Mouse (Mus musculus) lung, embryonic 15.5 days (tissue): ENCODE results near the gene Ggct. TPM values are rescaled to one million over a fixed set of nuclear protein-coding genes. Genes with fewer than 3 reads are reported as not detected.

Source experiments
- ATAC-seq: fragments of 200-750 bp; cut with Nextera tagmentation; 2 replicates; pipeline ENCODE4 v1.8.0; 2017; ENCODE audit warnings: moderate number of reproducible peaks, borderline replicate concordance; ENCODE audit not compliant: low FRiP score, low TSS enrichment; ENCODE audit errors: extremely low read depth
- H3K27ac ChIP-seq: fragments of 300-500 bp; sonication (generic); 2 replicates; pipeline ENCODE4 v1.5.1; 2015; ENCODE audit warnings: moderate library complexity, mild to moderate bottlenecking, inconsistent platforms
- H3K27me3 ChIP-seq: fragments of 300-500 bp; sonication (generic); 2 replicates; pipeline ENCODE4 v1.6.1; 2015; ENCODE audit warnings: inconsistent platforms
- H3K36me3 ChIP-seq: fragments of 300-500 bp; sonication (generic); 2 replicates; pipeline ENCODE4 v1.6.1; 2015; ENCODE audit warnings: inconsistent platforms
- H3K4me1 ChIP-seq: fragments of 300-500 bp; sonication (generic); 2 replicates; pipeline ENCODE4 v1.6.1; 2015; ENCODE audit warnings: inconsistent platforms
- H3K4me2 ChIP-seq: fragments of 300-500 bp; sonication (generic); 2 replicates; pipeline ENCODE4 v1.6.1; 2015; ENCODE audit warnings: inconsistent platforms, mild to moderate bottlenecking, moderate library complexity
- H3K4me3 ChIP-seq: fragments of 300-500 bp; sonication (generic); 2 replicates; pipeline ENCODE4 v1.5.1; 2015; ENCODE audit warnings: mild to moderate bottlenecking, inconsistent platforms
- H3K9ac ChIP-seq: fragments of 300-500 bp; sonication (generic); 2 replicates; pipeline ENCODE4 v1.6.1; 2015; ENCODE audit warnings: inconsistent platforms
- H3K9me3 ChIP-seq: fragments of 300-500 bp; sonication (generic); 2 replicates; pipeline ENCODE4 v1.6.1; 2016; ENCODE audit warnings: inconsistent platforms
- WGBS: fragments of 180-500 bp; shearing (Covaris S2); methylation state at CpG from one replicate; pipeline ENCODE4 v1.1.7; 2015; 5-methylcytosine and 5-hydroxymethylcytosine counted together
- polyA plus RNA-seq: library from polyadenylated mRNA; unstranded; fragments of >200 nt; fragmentation: Nextera tagmentation; extraction: Ambion mirVana; gene quantifications from 2 replicates; pipeline ENCODE4 v1.2.1, GENCODE M21; 2015

Ggct gene
- 7.0 and 7.4 TPM in 2 replicates for polyA plus RNA-seq

GRCm38 (mm10) chr6:54992734-54993260 is at the start of gene Ggct:
Ggct (minus strand) TSS chr6:54992950.
- ATAC-seq: peak; percentile 100
- Histone ChIP-seq H3K4me1 (0 out of 2 replicates have a peak, but pooled peaks cover 3% of the 10 kb centered on the region), H3K9ac (peak within 1 kb of the TSS; percentile 38), H3K27ac (peak within 1 kb of the TSS; percentile 46; the same call in 1 of the 2 replicates), H3K27me3 (no peaks in the 10 kb centered on the region), H3K4me2 (peak within 1 kb of the TSS; percentile 88), H3K36me3 (no peaks in the 10 kb centered on the region), H3K9me3 (no peaks in the 10 kb centered on the region), H3K4me3 (peak within 1 kb of the TSS; percentile 49)
- under 1% methylated on average over 41 of the region's 41 CpGs for WGBS

GRCm38 (mm10) chr6:55040031-55040430 is 47.3 kb upstream of the Ggct start:
- no peak for ATAC-seq
- Histone ChIP-seq H3K36me3 (no peaks in the 10 kb centered on the region), H3K27ac (no peak overlapping the region), H3K9ac (no peak overlapping the region), H3K9me3 (no peaks in the 10 kb centered on the region), H3K27me3 (no peaks in the 10 kb centered on the region), H3K4me3 (no peak overlapping the region), H3K4me2 (no peak overlapping the region), H3K4me1 (peaks cover 13% of the 10 kb centered on the region)
- WGBS: 54% methylated on average over 1 of the region's 1 CpGs

GRCm38 (mm10) chr6:55039446-55039783 is 46.7 kb upstream of the Ggct start:
- 65% methylated on average over 6 of the region's 6 CpGs for WGBS

GRCm38 (mm10) chr6:55038671-55039445 is 46.1 kb upstream of the Ggct start:
- ATAC-seq: no peak
- 3% methylated on average over 12 of the region's 12 CpGs for WGBS
- Histone ChIP-seq H3K36me3 (no peaks in the 10 kb centered on the region), H3K4me1 (peaks cover 13% of the 10 kb centered on the region), H3K4me3 (peak overlapping the region; percentile 83), H3K9me3 (no peaks in the 10 kb centered on the region), H3K4me2 (peak overlapping the region; percentile 75), H3K9ac (peak overlapping the region; percentile 69), H3K27me3 (no peaks in the 10 kb centered on the region), H3K27ac (peak overlapping the region; percentile 81; the same call in 1 of the 2 replicates)

More at GRCm38 (mm10) chr6:55039446-55039783, 46.7 kb upstream of the Ggct start:
- Histone ChIP-seq H3K4me3 (peak overlapping the region; percentile 83), H3K4me2 (peak overlapping the region; percentile 75), H3K27me3 (no peaks in the 10 kb centered on the region), H3K36me3 (no peaks in the 10 kb centered on the region), H3K4me1 (peaks cover 13% of the 10 kb centered on the region), H3K27ac (no peak overlapping the region), H3K9ac (peak overlapping the region; percentile 69; the same call in 1 of the 2 replicates), H3K9me3 (no peaks in the 10 kb centered on the region)
- ATAC-seq: no peak

- H3K27me3 ChIP-seq: no peaks in the 10 kb centered on the region
- no peaks in the 10 kb centered on the region for H3K9me3 ChIP-seq
- peaks cover 13% of the 10 kb centered on the region for H3K4me1 ChIP-seq
- peak within 1 kb of the TSS; percentile 81 for H3K27ac ChIP-seq
- peak; percentile 96 for ATAC-seq
- WGBS: 1% methylated on average over 83 of the region's 87 CpGs
- H3K4me2 ChIP-seq: peak within 1 kb of the TSS; percentile 75
- H3K4me3 ChIP-seq: peak within 1 kb of the TSS; percentile 83
- no peaks in the 10 kb centered on the region for H3K36me3 ChIP-seq
- peak within 1 kb of the TSS; percentile 69 for H3K9ac ChIP-seq
These were observed 45.3 kb upstream of the Ggct start, which contains the start of gene Gars for GRCm38 (mm10) chr6:55037799-55038670. Gars (plus strand) TSS chr6:55038007.

GRCm38 (mm10) chr6:55036731-55037130 is 44.0 kb upstream of the Ggct start:
- no peak overlapping the region for H3K9ac ChIP-seq
- no peak overlapping the region for H3K4me2 ChIP-seq
- no peaks in the 10 kb centered on the region for H3K27me3 ChIP-seq
- H3K4me3 ChIP-seq: no peak overlapping the region
- peaks cover 13% of the 10 kb centered on the region for H3K4me1 ChIP-seq
- no peaks in the 10 kb centered on the region for H3K36me3 ChIP-seq
- no peaks in the 10 kb centered on the region for H3K9me3 ChIP-seq
- no peak for ATAC-seq
- WGBS: 83% methylated on average over 4 of the region's 4 CpGs
- no peak overlapping the region for H3K27ac ChIP-seq

- H3K27ac ChIP-seq: no peak overlapping the region
- ATAC-seq: no peak
These were observed 34.9 kb upstream of the Ggct start for GRCm38 (mm10) chr6:55027642-55028041.

GRCm38 (mm10) chr6:55021806-55022205 is 29.1 kb upstream of the Ggct start:
- Histone ChIP-seq H3K27me3 (no peaks in the 10 kb centered on the region), H3K36me3 (no peaks in the 10 kb centered on the region), H3K9ac (no peak overlapping the region), H3K4me2 (no peak overlapping the region), H3K4me3 (no peak overlapping the region), H3K4me1 (peaks cover 8% of the 10 kb centered on the region), H3K27ac (no peak overlapping the region), H3K9me3 (no peaks in the 10 kb centered on the region)
- ATAC-seq: no peak
- WGBS: 73% methylated on average over 7 of the region's 7 CpGs

More at GRCm38 (mm10) chr6:55027642-55028041, 34.9 kb upstream of the Ggct start:
- no peaks in the 10 kb centered on the region for H3K36me3 ChIP-seq
- H3K4me1 ChIP-seq: no peaks in the 10 kb centered on the region
- H3K9ac ChIP-seq: no peak overlapping the region
- H3K27me3 ChIP-seq: no peaks in the 10 kb centered on the region
- no peak overlapping the region for H3K4me3 ChIP-seq
- H3K4me2 ChIP-seq: no peak overlapping the region
- 68% methylated on average over 2 of the region's 2 CpGs for WGBS
- no peaks in the 10 kb centered on the region for H3K9me3 ChIP-seq

GRCm38 (mm10) chr6:55018417-55018816 is 25.7 kb upstream of the Ggct start:
- WGBS: 53% methylated on average over 2 of the region's 2 CpGs
- no peak overlapping the region for H3K4me2 ChIP-seq
- H3K27ac ChIP-seq: no peak overlapping the region
- no peak overlapping the region for H3K4me3 ChIP-seq
- peaks cover 19% of the 10 kb centered on the region for H3K4me1 ChIP-seq
- no peaks in the 10 kb centered on the region for H3K36me3 ChIP-seq
- ATAC-seq: no peak
- H3K9me3 ChIP-seq: no peaks in the 10 kb centered on the region
- H3K9ac ChIP-seq: no peak overlapping the region
- H3K27me3 ChIP-seq: no peaks in the 10 kb centered on the region

- no peak for ATAC-seq
- Histone ChIP-seq H3K9me3 (no peaks in the 10 kb centered on the region), H3K27ac (peak overlapping the region; percentile 58; the same call in 1 of the 2 replicates), H3K9ac (no peak overlapping the region), H3K27me3 (no peaks in the 10 kb centered on the region), H3K4me1 (peaks cover 19% of the 10 kb centered on the region), H3K4me2 (peak overlapping the region; percentile 43), H3K36me3 (no peaks in the 10 kb centered on the region), H3K4me3 (0 out of 2 replicates have a peak overlapping the region, but pooled peaks have one; percentile 14)
- 21% methylated on average over 15 of the region's 15 CpGs for WGBS
These were observed 24.2 kb upstream of the Ggct start for GRCm38 (mm10) chr6:55016710-55017583.

- no peak overlapping the region for H3K9ac ChIP-seq
- H3K4me1 ChIP-seq: peaks cover 19% of the 10 kb centered on the region
- no peaks in the 10 kb centered on the region for H3K36me3 ChIP-seq
- H3K27ac ChIP-seq: peak overlapping the region; percentile 58; the same call in 1 of the 2 replicates
- peak; percentile 74; the same call in 1 of the 2 replicates for ATAC-seq
- H3K9me3 ChIP-seq: no peaks in the 10 kb centered on the region
- WGBS: 8% methylated on average over 5 of the region's 5 CpGs
- no peaks in the 10 kb centered on the region for H3K27me3 ChIP-seq
- no peak overlapping the region for H3K4me2 ChIP-seq
- no peak overlapping the region for H3K4me3 ChIP-seq
These were observed 23.5 kb upstream of the Ggct start for GRCm38 (mm10) chr6:55016236-55016635.
